Mouse (Mus musculus): ENCODE measurements around the gene Gm5795. TPM values are rescaled to one million over a fixed set of nuclear protein-coding genes. Genes with fewer than 3 reads are reported as not detected.
"Not testable (repeated sequence)": the region's sequence is repeated elsewhere in the genome, so short reads cannot be mapped to it uniquely, and the experiment has no call there.

Gene Gm5795
- polyA plus RNA-seq (2012; rRNA removed), result not detected in 2 replicates

DNA sequence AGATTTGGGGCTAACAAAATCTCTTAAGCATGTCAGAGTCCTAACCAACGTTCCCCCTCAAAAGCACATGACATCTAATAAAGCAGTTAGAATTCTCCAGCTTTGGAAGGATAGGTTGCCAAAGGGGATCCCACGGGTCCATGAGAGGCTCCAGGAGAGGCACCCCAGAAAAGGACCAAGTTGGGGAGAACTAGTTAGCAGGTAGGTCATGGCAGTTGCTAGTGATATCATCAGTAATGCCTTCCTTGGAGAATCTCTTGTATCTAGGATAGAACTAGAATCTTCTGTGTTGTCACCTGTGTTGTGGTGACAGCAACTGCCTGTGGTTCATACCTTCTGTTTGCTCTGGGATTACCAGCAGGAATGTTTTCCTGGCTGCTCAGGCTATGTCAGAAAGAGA, at the start of gene Gm5795:
TSS of gene Gm5795 (plus strand) at position 301 of the 400 bp plus-strand sequence.
- DNase-seq; H3K36me3 ChIP-seq (ENCODE audit: control insufficient read depth, insufficient read depth, low read length); H3K4me3 ChIP-seq (ENCODE audit: insufficient read depth, low read depth, low read length); H3K27me3 ChIP-seq (replicated peaks; ENCODE audit: control insufficient read depth, insufficient read depth, low read length); H3K4me1 ChIP-seq (ENCODE audit: control insufficient read depth, insufficient read depth, low read length); H3K27ac ChIP-seq (ENCODE audit: insufficient read depth, low read depth, low read length): not testable (repeated sequence)
- WGBS, result no CpG with 5 or more reads among the region's 2 CpGs

DNA sequence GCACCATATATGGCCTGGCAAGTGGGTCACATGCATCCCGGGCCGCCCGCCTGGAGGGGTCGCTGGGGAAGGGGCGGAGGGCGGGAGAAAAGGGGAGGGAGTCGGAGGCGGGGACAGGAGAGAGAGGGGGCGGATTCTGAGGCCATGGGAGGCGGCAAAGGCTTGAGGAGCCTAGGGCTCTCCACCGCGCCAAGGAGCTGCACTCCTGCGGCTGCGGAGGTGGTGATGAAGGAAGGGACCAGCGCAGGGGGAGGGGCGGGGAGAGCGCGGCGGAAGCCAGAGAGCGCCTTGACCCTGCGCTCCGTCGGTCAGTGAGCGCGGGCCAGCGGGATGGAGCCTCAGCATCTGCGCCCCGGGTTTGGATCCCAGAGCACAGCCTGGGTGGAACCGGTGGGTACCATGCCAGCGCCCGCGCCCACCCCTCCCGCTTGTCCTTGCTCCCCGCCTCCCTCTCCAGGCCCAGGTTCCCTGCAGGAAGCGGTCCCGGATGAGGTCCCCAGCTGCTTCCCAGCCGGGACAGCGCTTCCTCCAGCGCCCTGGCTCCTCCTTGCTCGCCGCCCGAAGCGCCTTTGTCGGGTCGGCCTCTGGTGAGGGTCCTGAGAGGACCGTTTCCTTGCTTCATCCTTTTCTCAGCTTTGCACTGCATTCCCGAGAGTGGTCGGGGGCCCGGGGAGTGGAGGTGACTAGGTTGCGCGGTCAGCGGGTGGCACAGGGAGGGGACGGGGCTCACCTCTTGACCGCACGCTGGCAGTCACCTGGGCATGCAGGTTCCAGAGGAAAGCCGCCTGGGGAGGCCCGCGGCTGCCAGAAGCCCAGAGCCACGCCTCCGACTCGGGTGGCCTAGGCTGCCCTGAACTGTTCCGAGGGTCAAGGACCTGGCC, 20.5 kb downstream of the Gm5795 start, which contains the start of gene D830030K20Rik:
TSS of gene D830030K20Rik (plus strand) at position 217 of the 881 bp plus-strand sequence.
- H3K27ac ChIP-seq (ENCODE audit: insufficient read depth, low read depth, low read length); H3K4me1 ChIP-seq (ENCODE audit: control insufficient read depth, insufficient read depth, low read length); H3K36me3 ChIP-seq (ENCODE audit: control insufficient read depth, insufficient read depth, low read length); H3K27me3 ChIP-seq (replicated peaks; ENCODE audit: control insufficient read depth, insufficient read depth, low read length): not testable (repeated sequence)
- WGBS, result 2% methylated on average over 31 of the region's 62 CpGs
- DNase-seq, result peak; percentile 1
- H3K4me3 ChIP-seq (ENCODE audit: insufficient read depth, low read depth, low read length), result peak within 1 kb of the TSS; percentile 18; the same call in 1 of the 2 replicates

DNA sequence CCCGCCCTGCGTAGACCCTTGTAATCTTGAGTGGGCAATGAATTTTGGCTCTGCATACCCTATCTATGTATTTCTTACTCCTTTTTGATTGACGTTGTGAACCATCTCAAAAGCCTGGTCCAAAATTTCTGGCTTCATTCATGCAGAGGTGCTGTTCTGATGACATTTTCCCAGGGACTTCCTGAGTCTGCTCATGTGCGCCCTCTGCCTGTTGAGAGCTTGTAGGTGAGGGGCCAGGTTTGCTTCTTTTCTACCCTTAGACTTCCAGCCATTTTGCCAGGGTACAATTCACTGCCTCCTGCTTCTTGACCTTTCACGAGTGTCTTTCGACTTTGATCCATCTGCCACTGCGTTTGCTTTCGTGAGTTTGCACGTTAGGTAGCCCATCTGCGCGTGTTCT, 21.3 kb downstream of the Gm5795 start:
- WGBS, result 12% methylated on average over 9 of the region's 11 CpGs
- not testable (repeated sequence) for H3K27me3 ChIP-seq (replicated peaks; ENCODE audit: control insufficient read depth, insufficient read depth, low read length); H3K4me1 ChIP-seq (ENCODE audit: control insufficient read depth, insufficient read depth, low read length); H3K4me3 ChIP-seq (ENCODE audit: insufficient read depth, low read depth, low read length); H3K36me3 ChIP-seq (ENCODE audit: control insufficient read depth, insufficient read depth, low read length); DNase-seq; H3K27ac ChIP-seq (ENCODE audit: insufficient read depth, low read depth, low read length)

Other genes starting within 250 kb of the Gm5795 start
- gene Gm2888, start 158.3 kb upstream of the Gm5795 start, polyA plus RNA-seq (2012; rRNA removed), result not detected in 2 replicates
- gene Gm2897, start 139.0 kb upstream of the Gm5795 start, polyA plus RNA-seq (2012; rRNA removed), result 0.07 and 0.11 TPM in 2 replicates
- gene Gm10340, start 54.3 kb upstream of the Gm5795 start, polyA plus RNA-seq (2012; rRNA removed), result not detected in 2 replicates
- 0.11 and 0.20 TPM in 2 replicates for gene D830030K20Rik, start 20.2 kb downstream of the Gm5795 start, polyA plus RNA-seq (2012; rRNA removed)
- gene Gm2956, start 144.4 kb downstream of the Gm5795 start, polyA plus RNA-seq (2012; rRNA removed), result not detected in 2 replicates
- not detected in 2 replicates for gene Gm10413, start 206.8 kb downstream of the Gm5795 start, polyA plus RNA-seq (2012; rRNA removed)
- gene Gm10409, start 224.4 kb downstream of the Gm5795 start, polyA plus RNA-seq (2012; rRNA removed), result not detected in 2 replicates
- not detected in 2 replicates for gene Gm3005, start 239.8 kb downstream of the Gm5795 start, polyA plus RNA-seq (2012; rRNA removed)